Mouse (Mus musculus) megakaryocyte, embryonic 14.5 days (primary cell): ENCODE data around the gene Serpinb7.

Source experiments
- FLI1 ChIP-seq: IDR thresholded peaks from 2 replicates; pipeline ENCODE4 v1.6.1; 2012; ENCODE audit warnings: low read length, inconsistent platforms, mixed read lengths
- GATA1 ChIP-seq: IDR thresholded peaks from 3 replicates; pipeline ENCODE4 v1.6.1; 2012; ENCODE audit warnings: mixed read lengths, low read length, inconsistent platforms, borderline replicate concordance

GRCm38 (mm10) chr1:107381491-107381890 lies 18.0 kb upstream of the Serpinb7 start:
- no peak for TF ChIP-seq GATA1
- TF ChIP-seq FLI1: no peak
